Mouse (Mus musculus) G1E-ER4 (cell line): ENCODE measurements at regions not wholly inside any gene's neighbourhood (a gene's known extent, or its start where the extent isn't known, plus 50 kb on each side); places are given as distances from the start of the nearest gene placed in this dataset.

Source experiments
- GATA1 ChIP-seq: IDR thresholded peaks from one replicate; pipeline ENCODE4 v1.8.0; 2012; ENCODE audit warnings: low read length, inconsistent platforms

- TF ChIP-seq GATA1 = no peak
These were observed 194.2 kb downstream of the Etnk1 start for GRCm38 (mm10) chr6:143361149-143361725.

GRCm38 (mm10) chr6:143361963-143362362, 194.9 kb downstream of the Etnk1 start:
- TF ChIP-seq GATA1 = no peak

GRCm38 (mm10) chr6:143365840-143366239, 198.8 kb downstream of the Etnk1 start:
- TF ChIP-seq GATA1 = no peak

- TF ChIP-seq GATA1 = no peak
These were observed 200.8 kb downstream of the Etnk1 start for GRCm38 (mm10) chr6:143367804-143368203.

GRCm38 (mm10) chr6:143368646-143369045, 201.6 kb downstream of the Etnk1 start:
- TF ChIP-seq GATA1 = no peak

GRCm38 (mm10) chr6:143372487-143372886, 205.5 kb downstream of the Etnk1 start:
- no peak for TF ChIP-seq GATA1

GRCm38 (mm10) chr6:143373686-143374273, 206.8 kb downstream of the Etnk1 start:
- TF ChIP-seq GATA1 = no peak

GRCm38 (mm10) chr6:143375951-143376713, 209.1 kb downstream of the Etnk1 start:
- no peak for TF ChIP-seq GATA1

- TF ChIP-seq GATA1 = no peak
These were observed 210.1 kb downstream of the Etnk1 start for GRCm38 (mm10) chr6:143377121-143377520.

GRCm38 (mm10) chr6:143378126-143378525, 211.1 kb downstream of the Etnk1 start:
- no peak for TF ChIP-seq GATA1

GRCm38 (mm10) chr6:143380490-143380889, 213.5 kb downstream of the Etnk1 start:
- TF ChIP-seq GATA1 = no peak

- no peak for TF ChIP-seq GATA1
These were observed 219.8 kb downstream of the Etnk1 start for GRCm38 (mm10) chr6:143386597-143387450.

- TF ChIP-seq GATA1 = no peak
These were observed 226.7 kb downstream of the Etnk1 start for GRCm38 (mm10) chr6:143393543-143394207.

- no peak for TF ChIP-seq GATA1
These were observed 227.4 kb downstream of the Etnk1 start for GRCm38 (mm10) chr6:143394377-143394776.

- no peak for TF ChIP-seq GATA1
These were observed 234.4 kb downstream of the Etnk1 start for GRCm38 (mm10) chr6:143401436-143401835.
